Mouse (Mus musculus) cerebellum, adult 2 months (tissue): ENCODE results near the gene Spata20.

Source experiments
- CTCF ChIP-seq: fragments of 200-500 bp; IDR thresholded peaks from 2 replicates; pipeline ENCODE4 v1.5.1; 2011; ENCODE audit warnings: low read depth, mild to moderate bottlenecking, control low read depth, low read length, moderate library complexity, borderline replicate concordance; ENCODE audit not compliant: insufficient read depth
- POLR2A ChIP-seq: fragments of 200-500 bp; IDR thresholded peaks from 2 replicates; pipeline ENCODE4 v1.6.1; 2011; ENCODE audit warnings: low read length, control low read depth, borderline replicate concordance; ENCODE audit not compliant: insufficient read depth

DNA sequence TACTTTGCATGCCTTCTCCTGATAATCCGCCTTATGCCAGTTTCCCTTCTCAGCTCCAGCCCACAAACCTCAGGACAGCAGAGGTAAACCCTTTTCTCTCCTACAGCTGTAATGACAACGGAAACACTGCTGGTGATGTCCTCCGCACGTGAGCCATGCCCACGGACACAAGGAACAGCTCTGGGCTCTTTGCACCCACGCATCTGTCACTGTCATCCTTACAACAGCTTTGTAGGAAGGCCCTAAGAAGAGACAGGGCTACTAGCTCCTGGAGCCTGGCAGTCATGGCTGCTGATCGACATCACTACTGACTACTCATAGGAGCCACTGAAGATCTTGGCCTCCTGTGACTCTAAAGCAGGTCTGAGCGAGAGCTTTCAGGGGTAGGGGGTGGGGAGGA, 47.2 kb upstream of the Spata20 start:
- TF ChIP-seq CTCF (no peak), POLR2A (no peak)
